Mouse (Mus musculus): ENCODE measurements at regions not wholly inside any gene's neighbourhood (a gene's known extent, or its start where the extent isn't known, plus 50 kb on each side); places are given as distances from the start of the nearest gene placed in this dataset.
A peak's percentile ranks its signal among the peaks of the same experiment; 100 is the strongest.

DNA sequence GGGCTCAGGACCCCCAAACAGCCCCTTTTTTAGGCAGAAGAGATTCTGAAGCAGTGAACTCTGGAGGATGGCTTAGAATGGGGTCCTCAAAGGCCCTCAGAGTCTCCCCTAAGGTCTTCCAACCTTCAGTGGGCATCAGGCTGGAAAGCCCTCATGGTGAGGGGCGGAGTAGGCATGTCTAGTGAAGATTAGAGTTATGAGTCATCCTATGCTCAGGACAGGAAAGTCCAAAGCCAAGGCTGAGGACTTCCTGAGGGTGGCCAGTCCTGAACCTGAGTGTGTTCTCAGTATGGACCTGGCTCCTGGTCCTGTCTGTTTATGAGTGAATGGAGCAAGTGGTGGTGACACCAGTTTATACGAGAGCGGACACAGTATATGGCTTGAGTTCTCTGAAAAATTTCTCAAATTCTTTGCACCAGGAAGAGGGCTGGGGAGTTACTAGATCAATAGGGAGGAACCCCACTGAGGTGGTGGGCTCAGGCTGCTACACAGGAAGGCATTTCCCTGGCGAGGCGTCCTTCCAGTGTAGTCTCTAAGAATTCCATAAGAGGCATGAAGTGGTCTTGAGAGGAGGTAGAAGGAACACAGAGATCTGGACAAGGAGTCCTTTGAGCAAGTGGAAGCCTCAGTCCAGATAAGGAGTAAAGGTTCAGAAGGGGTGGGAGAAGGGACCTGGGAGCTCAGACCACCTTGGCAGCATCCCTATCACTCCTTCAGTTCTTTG is 266.2 kb downstream of the Cyp26b1 start:
- ATAC-seq: no peak
- H3K9ac ChIP-seq: no peak overlapping the region

DNA sequence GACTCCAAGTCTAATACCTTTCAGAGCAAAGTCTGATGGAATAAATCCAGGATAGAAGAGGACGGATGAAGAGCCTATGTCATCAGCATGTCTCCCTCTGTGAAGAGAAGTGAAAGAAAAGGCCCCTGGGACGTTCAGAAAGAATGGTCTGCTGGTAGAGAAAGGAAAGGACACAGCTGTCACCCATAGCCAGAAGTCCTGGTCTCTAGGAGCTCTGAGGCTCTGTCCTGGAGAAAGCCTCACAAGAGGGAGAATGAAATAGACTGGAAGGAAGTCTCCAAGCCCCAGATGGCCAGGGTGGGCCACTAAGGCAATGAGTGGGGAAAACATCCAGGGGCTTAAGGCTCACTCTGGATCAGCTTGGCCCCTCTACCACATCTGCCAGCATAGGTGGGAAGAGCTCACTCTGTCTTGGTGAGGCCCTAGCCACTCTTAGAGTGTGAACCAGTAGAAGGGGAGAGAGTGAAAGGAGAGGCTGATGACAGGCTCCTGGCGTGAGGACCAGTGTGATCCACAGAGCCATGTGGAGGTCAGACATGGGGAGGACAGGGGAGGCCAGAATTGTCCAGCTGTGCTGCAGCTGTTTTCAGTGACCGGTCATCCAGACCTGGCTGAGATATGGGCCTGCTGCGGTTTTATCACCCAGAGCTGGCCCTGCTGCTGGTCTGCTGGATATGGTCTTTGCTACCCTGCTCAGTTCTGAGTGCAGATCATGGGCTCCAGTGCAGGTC is 268.2 kb downstream of the Cyp26b1 start:
- no peak for ATAC-seq
- Histone ChIP-seq H3K9ac (no peak overlapping the region), H3K4me1 (no peaks in the 10 kb centered on the region; the same call in 1 of the 2 replicates), H3K4me3 (no peak overlapping the region), H3K27ac (no peak overlapping the region), H3K9me3 (replicated peaks) (no peaks in the 10 kb centered on the region), H3K27me3 (no peaks in the 10 kb centered on the region), H3K4me2 (no peak overlapping the region), H3K36me3 (ENCODE audit: poor library complexity, severe bottlenecking) (no peaks in the 10 kb centered on the region)
- WGBS: 86% methylated on average over 5 of the region's 5 CpGs

More for the DNA sequence above, 266.2 kb downstream of the Cyp26b1 start:
- Histone ChIP-seq H3K4me2 (no peak overlapping the region), H3K36me3 (ENCODE audit: poor library complexity, severe bottlenecking) (no peaks in the 10 kb centered on the region), H3K9me3 (replicated peaks) (no peaks in the 10 kb centered on the region), H3K27me3 (no peaks in the 10 kb centered on the region), H3K4me1 (no peaks in the 10 kb centered on the region; the same call in 1 of the 2 replicates), H3K27ac (no peak overlapping the region), H3K4me3 (no peak overlapping the region)
- WGBS: 82% methylated on average over 5 of the region's 5 CpGs

DNA sequence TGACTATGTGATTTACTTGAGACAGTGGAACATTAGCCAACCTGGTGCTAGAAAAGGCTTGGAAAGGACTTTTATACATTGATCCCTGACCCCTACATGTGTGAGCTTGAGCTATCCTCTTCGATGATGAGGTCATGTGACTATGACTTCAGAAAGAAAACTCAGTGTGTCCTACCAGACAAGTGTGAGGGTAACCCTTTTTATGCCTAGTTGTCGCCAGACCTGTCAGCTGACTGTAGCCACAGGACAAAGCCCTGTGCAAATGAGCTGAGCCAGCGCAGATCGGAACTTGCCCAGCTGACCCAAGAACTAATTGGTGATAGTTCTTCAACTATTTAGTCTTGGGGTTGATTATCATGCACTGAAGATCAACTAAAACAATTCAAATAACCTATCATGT is 269.5 kb downstream of the Cyp26b1 start:
- Histone ChIP-seq H3K4me3 (no peak overlapping the region), H3K4me2 (no peak overlapping the region), H3K9me3 (replicated peaks) (no peaks in the 10 kb centered on the region), H3K36me3 (ENCODE audit: poor library complexity, severe bottlenecking) (no peaks in the 10 kb centered on the region), H3K27me3 (no peaks in the 10 kb centered on the region), H3K9ac (no peak overlapping the region), H3K27ac (no peak overlapping the region), H3K4me1 (no peaks in the 10 kb centered on the region; the same call in 1 of the 2 replicates)
- WGBS: 89% methylated on average over 4 of the region's 4 CpGs
- ATAC-seq: no peak

DNA sequence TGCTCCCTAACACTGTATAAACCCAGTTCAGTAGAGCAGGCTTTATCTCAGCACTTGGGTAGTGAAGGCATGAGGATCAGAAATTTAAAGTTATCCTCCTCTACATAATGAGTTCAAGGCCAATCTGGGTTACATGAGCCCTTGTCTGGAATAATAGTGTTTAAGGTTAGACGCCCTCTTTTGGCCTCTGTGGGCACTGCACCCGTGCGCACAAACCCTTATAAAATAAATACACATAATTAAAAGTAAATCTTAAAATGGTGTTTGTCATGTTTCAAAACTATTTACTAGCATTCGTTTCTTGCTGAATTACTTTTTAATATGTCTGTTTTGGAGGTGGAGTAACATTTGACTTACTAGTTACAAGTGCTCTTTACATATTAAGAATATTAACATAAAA is 271.2 kb downstream of the Cyp26b1 start:
- Histone ChIP-seq H3K36me3 (ENCODE audit: poor library complexity, severe bottlenecking) (no peaks in the 10 kb centered on the region), H3K4me1 (0 out of 2 replicates have a peak, but pooled peaks cover 5% of the 10 kb centered on the region), H3K27me3 (no peaks in the 10 kb centered on the region), H3K4me3 (no peak overlapping the region), H3K9ac (no peak overlapping the region), H3K9me3 (replicated peaks) (no peaks in the 10 kb centered on the region), H3K27ac (no peak overlapping the region), H3K4me2 (no peak overlapping the region)
- ATAC-seq: no peak
- WGBS: 86% methylated on average over 4 of the region's 4 CpGs

DNA sequence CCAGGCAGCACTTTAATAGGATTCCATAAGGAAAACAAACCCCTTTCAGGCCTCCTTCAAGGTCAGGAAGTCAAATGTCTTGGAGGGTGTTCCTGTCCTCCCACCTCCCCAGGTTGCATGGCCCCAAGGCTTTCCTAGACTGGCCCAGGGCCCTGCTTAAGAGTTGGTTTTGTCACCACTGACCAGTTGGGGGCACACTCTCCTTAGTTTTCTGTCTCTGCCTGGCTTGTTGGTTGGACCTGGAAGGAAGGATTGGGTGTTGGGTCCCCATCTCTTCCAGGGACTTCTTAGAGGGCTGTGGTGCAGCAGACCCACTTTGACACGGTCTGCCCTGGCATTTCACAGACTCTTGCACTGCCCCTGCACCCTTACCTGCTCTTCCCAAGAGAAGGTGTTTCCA is 273.1 kb downstream of the Cyp26b1 start:
- WGBS: 72% methylated on average over 1 of the region's 1 CpGs

DNA sequence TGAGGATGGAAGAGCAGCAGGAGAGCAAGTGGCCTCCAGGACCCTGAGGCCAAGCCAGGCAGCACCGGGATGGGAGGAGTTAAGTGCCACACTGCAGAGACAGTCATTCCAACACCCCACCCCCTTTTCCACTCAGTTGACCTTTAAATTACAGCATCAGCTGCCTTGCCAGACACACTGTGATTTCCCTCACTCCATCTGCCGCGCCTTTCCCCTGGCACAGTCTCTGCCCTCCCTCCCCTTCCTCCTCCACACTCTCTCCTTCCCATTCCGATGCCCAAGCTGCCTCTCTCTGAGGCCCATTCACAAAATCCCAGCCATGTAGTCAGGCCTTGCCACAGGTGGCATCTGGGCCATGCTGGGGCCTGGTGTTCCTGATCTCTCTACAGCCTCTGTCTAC is 274.9 kb downstream of the Cyp26b1 start:
- ATAC-seq: peak; percentile 86
- 35% methylated on average over 4 of the region's 4 CpGs for WGBS
- no peaks in the 10 kb centered on the region for H3K27me3 ChIP-seq
- no peak overlapping the region for H3K4me2 ChIP-seq
- H3K27ac ChIP-seq: no peak overlapping the region
- H3K9ac ChIP-seq: no peak overlapping the region
- no peaks in the 10 kb centered on the region for H3K9me3 ChIP-seq (replicated peaks)
- H3K4me1 ChIP-seq: 0 out of 2 replicates have a peak, but pooled peaks cover 5% of the 10 kb centered on the region
- H3K4me3 ChIP-seq: no peak overlapping the region
- H3K36me3 ChIP-seq (ENCODE audit: poor library complexity, severe bottlenecking): no peaks in the 10 kb centered on the region

More for the DNA sequence above, 273.1 kb downstream of the Cyp26b1 start:
- H3K4me3 ChIP-seq: no peak overlapping the region
- no peaks in the 10 kb centered on the region for H3K27me3 ChIP-seq
- no peaks in the 10 kb centered on the region for H3K9me3 ChIP-seq (replicated peaks)
- 0 out of 2 replicates have a peak, but pooled peaks cover 5% of the 10 kb centered on the region for H3K4me1 ChIP-seq
- ATAC-seq: no peak
- H3K27ac ChIP-seq: no peak overlapping the region
- H3K36me3 ChIP-seq (ENCODE audit: poor library complexity, severe bottlenecking): no peaks in the 10 kb centered on the region
- H3K4me2 ChIP-seq: no peak overlapping the region
- H3K9ac ChIP-seq: no peak overlapping the region

DNA sequence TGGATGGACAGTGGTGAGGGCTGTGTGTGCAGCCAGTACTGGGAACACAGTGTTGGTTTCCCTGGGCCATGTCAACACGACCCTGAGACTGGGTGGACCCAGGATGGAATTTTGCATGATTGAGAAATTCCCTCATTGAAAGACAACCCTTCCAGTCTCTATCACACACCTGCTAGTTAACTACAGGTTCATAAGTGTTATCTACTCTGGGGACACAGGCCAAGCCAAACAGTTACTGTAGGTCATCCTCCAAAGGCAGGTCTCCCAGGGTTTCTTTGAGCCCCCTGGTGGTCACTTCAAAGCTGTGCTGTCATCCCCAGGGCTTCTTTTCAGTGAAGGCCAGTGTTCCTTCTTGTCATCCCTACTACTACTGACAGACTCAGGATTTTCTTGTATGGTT is 276.7 kb downstream of the Cyp26b1 start:
- H3K4me3 ChIP-seq: no peak overlapping the region
- WGBS: 85% methylated on average over 1 of the region's 1 CpGs

DNA sequence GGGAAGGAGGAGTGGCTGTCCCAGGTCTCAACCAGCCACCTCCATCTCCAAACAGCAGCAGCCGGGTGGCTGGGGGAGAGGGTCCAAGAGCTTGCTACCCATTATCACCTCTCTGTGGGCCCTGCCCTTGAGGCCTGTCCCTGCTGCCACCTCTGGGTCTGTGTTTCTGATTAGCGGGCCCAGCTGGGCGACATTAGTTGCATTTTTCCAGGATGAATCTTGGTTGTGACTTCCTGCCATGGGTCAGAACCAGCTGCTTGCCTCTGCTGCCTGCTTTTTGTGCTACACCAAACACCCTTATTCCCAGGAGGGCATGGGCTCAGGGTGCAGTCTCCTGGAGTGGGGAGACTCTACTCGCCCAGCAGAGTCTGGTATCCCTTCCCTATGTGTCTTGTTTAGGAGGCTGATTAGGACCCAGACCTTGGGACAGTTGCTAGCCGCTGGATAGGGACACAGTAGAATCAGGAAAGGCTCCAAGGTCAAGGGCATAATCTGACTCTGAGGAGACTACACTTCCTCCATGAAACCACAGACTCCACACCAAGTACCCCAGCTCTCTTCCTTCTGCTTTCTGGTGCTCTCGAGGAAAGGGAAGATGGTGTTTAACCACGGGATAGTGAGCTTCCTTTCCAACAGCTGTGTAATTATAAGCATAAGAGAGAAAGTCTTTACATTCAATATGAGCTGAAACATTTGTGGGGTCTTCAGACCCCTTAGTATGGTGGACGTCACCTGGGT is 278.4 kb downstream of the Cyp26b1 start:
- no peak overlapping the region for H3K4me2 ChIP-seq
- no peaks in the 10 kb centered on the region for H3K36me3 ChIP-seq (ENCODE audit: poor library complexity, severe bottlenecking)
- H3K4me3 ChIP-seq: no peak overlapping the region
- H3K27me3 ChIP-seq: no peaks in the 10 kb centered on the region
- ATAC-seq: no peak
- H3K27ac ChIP-seq: no peak overlapping the region
- WGBS: 88% methylated on average over 8 of the region's 8 CpGs
- H3K9me3 ChIP-seq (replicated peaks): no peaks in the 10 kb centered on the region
- 0 out of 2 replicates have a peak, but pooled peaks cover 5% of the 10 kb centered on the region for H3K4me1 ChIP-seq
- no peak overlapping the region for H3K9ac ChIP-seq

More for the DNA sequence above, 276.7 kb downstream of the Cyp26b1 start:
- Histone ChIP-seq H3K27ac (no peak overlapping the region), H3K9me3 (replicated peaks) (no peaks in the 10 kb centered on the region), H3K9ac (no peak overlapping the region), H3K4me2 (no peak overlapping the region), H3K36me3 (ENCODE audit: poor library complexity, severe bottlenecking) (no peaks in the 10 kb centered on the region), H3K27me3 (no peaks in the 10 kb centered on the region), H3K4me1 (0 out of 2 replicates have a peak, but pooled peaks cover 5% of the 10 kb centered on the region)
- ATAC-seq: no peak

DNA sequence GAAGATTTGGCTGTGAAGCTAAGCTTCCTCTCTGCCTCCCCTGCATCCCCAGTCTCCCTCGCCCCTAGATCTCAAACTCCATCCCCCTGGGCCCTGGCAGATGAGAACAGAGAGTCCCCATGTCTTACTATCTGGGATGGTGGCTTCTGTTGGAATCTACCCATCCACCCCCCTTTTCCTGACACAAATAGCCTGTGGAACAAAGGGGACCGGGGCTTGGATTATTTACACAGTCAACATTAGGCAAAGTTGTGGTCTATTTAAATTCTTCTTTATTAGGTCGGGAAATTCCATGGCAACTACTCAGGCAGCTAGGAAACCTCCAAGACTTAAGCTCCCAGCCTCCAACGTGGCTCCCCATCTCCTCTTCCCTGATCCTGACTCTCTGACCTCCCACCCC is 279.9 kb downstream of the Cyp26b1 start:
- Histone ChIP-seq H3K9me3 (replicated peaks) (no peaks in the 10 kb centered on the region), H3K4me2 (no peak overlapping the region), H3K27ac (no peak overlapping the region), H3K4me3 (no peak overlapping the region), H3K27me3 (no peaks in the 10 kb centered on the region), H3K36me3 (ENCODE audit: poor library complexity, severe bottlenecking) (no peaks in the 10 kb centered on the region), H3K4me1 (0 out of 2 replicates have a peak, but pooled peaks cover 2% of the 10 kb centered on the region), H3K9ac (no peak overlapping the region)
- ATAC-seq: no peak
- WGBS: 16% methylated on average over 4 of the region's 4 CpGs

DNA sequence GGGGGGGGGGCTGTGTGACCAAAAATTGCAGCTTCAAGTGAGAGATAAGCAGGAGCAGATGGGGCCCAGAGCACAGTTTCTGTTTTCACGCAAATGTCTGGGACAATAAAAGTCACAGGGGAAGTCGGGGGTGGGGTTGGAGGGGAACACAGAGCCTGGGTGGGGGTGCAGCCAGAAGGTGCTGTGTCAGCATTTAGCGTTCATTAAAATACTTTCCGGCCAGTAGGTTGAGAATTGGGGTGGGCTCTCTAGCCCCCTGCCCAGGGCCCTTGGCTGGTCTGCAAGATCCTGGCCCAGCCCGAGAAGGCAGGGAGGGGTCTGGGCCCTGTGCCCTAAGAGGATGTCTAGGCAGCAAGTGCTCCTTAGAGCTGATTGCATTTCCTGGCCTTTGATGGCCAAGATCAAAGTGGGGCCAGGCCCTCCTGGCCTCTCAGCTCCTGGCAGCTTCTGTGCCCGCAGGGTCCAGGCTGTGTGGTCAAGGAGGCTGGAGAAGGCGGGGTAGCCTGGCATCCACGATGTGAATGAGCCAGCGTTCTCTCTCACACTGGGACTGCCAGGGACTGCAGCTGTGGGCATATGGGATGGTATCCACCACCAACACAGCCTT is 283.0 kb downstream of the Cyp26b1 start:
- Histone ChIP-seq H3K36me3 (ENCODE audit: poor library complexity, severe bottlenecking) (no peaks in the 10 kb centered on the region), H3K9me3 (replicated peaks) (no peaks in the 10 kb centered on the region), H3K27me3 (no peaks in the 10 kb centered on the region), H3K4me1 (no peaks in the 10 kb centered on the region), H3K4me3 (no peak overlapping the region), H3K9ac (no peak overlapping the region), H3K4me2 (no peak overlapping the region), H3K27ac (no peak overlapping the region)
- ATAC-seq: no peak
- 83% methylated on average over 9 of the region's 9 CpGs for WGBS

DNA sequence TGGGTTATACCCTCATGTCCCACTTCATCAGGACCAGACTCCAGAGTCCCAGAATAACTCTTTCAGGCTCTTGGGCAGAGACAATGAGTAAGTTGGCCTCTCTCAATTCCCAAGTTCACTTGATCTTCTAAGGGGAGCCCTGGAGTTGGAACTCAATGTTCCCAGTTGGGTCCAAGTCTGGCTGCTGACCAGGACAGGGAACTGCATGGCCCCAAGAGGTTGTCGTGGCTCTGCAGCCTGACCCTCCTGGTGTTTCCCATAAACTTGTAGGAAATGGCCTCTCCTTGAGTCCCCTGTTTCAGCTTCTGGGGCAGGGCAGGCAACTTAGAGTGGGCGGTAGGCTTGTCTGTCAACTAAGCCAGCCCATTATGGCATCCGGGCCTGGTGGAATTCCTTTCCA is 286.2 kb downstream of the Cyp26b1 start:
- Histone ChIP-seq H3K4me1 (no peaks in the 10 kb centered on the region), H3K4me3 (no peak overlapping the region), H3K36me3 (ENCODE audit: poor library complexity, severe bottlenecking) (no peaks in the 10 kb centered on the region), H3K9ac (no peak overlapping the region), H3K27me3 (no peaks in the 10 kb centered on the region), H3K4me2 (no peak overlapping the region), H3K9me3 (replicated peaks) (no peaks in the 10 kb centered on the region), H3K27ac (no peak overlapping the region)
- 87% methylated on average over 3 of the region's 3 CpGs for WGBS
- ATAC-seq: no peak

DNA sequence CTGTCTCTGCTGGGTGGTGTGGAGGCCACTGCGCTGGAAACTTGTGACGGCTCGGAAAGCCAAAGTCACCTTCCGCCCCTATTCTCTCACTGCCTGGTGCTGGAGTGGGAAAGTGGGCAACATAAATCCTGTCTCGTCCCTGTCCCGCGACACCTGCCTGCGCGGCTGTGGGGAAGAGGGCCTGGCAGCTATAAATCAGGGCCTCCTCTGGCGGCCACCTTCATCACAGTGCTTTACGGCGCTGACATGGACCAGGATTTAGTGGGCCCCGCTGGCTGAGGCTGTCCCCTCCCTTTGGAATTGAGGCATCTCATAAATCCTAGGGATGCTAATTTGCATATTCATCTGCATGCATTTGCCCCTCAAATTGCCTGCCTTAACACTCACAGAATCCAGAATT is 287.1 kb downstream of the Cyp26b1 start:
- no peaks in the 10 kb centered on the region for H3K27me3 ChIP-seq
- no peak for ATAC-seq
- H3K4me2 ChIP-seq: no peak overlapping the region
- no peak overlapping the region for H3K4me3 ChIP-seq
- H3K9ac ChIP-seq: no peak overlapping the region
- H3K27ac ChIP-seq: no peak overlapping the region
- no peaks in the 10 kb centered on the region for H3K36me3 ChIP-seq (ENCODE audit: poor library complexity, severe bottlenecking)
- no peaks in the 10 kb centered on the region for H3K9me3 ChIP-seq (replicated peaks)
- no peaks in the 10 kb centered on the region for H3K4me1 ChIP-seq
- 87% methylated on average over 13 of the region's 13 CpGs for WGBS
